Mouse (Mus musculus) adrenal gland, postnatal 36 days (tissue): ENCODE results near the gene Rapgefl1. TPM values are rescaled to one million over a fixed set of nuclear protein-coding genes. Genes with fewer than 3 reads are reported as not detected.

ENCODE experiments used
- DNase-seq, 2 experiments: peaks; one replicate each; pipeline ENCODE4 v3.0.0; 2021; ENCODE audit warnings: mixed read lengths in 1 of 2
- long read RNA-seq, 2 experiments: library from polyadenylated mRNA; stranded (forward); transcript quantifications; one replicate each; pipeline ENCODE4 v2.0.0; 2021; ENCODE audit warnings: borderline sequencing depth in 2 of 2
- total RNA-seq, 2 experiments: library from RNA; stranded (reverse); gene quantifications; 2 replicates each; pipeline ENCODE4 v1.2.3; 2021

The Rapgefl1 gene
- total RNA-seq, result under 1 TPM; 0.46 to 0.69 TPM
- long read RNA-seq, experiment 1, partial matches to known transcripts, result 1 of 1 reads
- long read RNA-seq, experiment 1, other reads (novel, unspliced or antisense), result 0 of 1 reads
- long read RNA-seq, experiment 2, result 0 reads

DNA sequence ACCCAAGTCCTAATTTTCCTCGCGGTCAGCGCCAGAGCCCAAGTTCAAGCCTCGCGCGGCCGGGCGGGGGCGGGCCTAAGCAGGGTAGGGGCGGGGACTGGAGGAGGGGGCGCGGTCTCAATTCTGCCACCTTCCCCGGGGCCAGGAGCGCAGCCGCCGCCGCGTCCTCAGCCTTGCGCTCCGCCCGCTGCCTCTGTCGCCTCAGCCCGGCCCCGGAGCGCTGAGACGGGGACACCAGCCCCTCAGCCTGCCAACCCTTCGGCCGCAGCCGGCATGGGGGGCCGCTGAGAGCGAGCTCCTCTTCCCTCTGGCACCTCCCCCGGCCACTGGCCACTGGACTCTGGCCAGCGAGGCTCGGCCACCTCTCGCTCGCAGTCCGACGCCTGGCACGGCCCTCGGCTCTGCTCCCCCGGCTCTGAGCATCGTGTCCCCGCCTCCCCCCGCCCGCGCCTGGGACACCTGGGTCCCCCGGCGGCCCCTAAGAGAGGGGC, at the start of gene Rapgefl1:
Rapgefl1 (plus strand) TSS at position 135 of the 491 bp plus-strand sequence.
- peak; percentile 88 to 92 for DNase-seq

DNA sequence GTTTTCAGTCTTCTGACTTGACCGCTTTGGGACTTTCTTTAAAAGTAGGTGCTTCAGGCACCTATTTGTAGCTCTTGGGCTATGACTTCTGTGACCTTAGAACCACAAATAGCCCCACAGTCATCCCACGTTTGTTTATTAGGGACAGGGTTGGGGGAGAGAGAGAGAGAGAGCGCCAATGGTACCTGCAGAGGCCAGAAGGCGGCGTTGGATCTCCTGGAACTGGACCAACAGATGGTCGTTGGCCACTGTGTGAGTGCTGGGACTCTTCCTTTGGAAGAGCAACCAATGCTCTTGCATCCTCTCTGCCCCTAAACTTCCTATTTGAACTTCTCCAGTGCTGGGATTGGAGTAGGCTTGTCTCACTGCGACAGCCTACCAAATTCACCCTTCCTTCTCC, 49.4 kb upstream of the Rapgefl1 start:
- DNase-seq, result peak in 1 of 2 experiments; percentile 14

DNA sequence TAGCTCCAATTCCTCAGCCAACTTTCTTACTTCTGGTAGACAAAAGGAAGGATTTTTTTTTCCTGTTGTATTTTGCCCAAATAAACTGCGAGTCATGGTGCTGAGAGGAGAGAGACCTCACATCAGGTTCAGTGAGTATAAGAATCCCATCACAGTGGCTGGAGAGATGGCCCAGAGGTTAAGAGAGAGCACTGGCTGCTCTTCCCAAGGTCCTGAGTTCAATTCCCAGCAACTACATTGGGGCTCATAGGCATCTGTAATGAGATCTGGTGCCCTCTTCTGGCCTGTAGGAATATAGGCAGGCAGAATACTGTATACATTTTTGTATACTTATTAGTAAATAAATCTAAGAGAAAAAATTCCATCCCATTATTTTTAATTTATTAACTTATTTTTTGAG, 48.9 kb upstream of the Rapgefl1 start:
- DNase-seq, result no peak

DNA sequence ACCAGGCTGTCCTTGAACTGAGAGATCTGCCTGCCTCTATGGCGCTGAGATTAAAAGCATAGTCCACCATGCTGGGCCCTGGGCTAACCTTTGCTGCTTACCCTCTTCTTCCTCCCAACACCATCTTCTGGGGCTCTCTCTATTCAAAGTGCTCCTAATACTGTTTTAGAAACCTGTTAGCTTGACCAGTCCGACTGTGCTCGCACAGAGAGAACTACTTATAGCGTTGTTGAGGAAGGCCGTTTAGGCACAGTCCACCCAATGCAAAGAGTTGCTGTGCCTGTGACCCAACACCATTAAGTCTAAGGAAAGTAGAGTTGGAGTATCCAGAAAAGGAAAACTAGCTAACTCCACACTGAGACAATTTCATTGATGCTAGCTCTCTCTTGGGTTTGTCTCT, 48.4 kb upstream of the Rapgefl1 start:
- no peak for DNase-seq

DNA sequence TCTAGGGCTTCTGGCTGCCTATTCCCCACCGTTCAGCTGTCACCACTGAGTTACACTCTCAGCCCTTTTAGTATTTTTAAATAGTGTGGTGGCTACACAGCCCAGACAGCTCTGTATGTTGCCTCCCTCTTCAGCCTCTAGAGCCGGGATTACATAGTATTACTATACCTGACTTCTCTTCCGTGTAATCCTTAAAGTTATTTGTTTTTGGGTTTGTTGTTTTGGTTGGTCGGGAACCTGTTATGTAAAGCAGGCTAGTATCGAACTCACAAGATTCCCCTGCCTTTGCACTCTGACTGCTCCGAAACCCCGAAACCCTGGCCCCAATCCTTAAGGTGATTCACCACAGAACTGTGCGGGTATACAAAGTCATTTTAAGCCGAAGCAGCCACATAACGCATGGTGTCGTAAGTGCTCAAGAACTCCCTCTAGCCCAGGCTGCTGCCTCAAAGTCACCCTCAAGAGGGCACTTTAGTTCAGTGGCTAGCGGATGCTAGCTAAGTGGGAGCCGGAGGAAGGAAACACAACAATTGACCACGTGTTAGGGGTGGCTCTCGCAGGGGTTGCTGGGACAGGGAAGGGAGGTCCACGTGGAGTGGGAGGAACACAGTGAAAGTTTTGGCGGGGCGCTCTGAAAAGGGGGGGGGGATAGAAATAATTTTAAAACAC, 47.9 kb upstream of the Rapgefl1 start:
- DNase-seq, result peak; percentile 92 to 93

DNA sequence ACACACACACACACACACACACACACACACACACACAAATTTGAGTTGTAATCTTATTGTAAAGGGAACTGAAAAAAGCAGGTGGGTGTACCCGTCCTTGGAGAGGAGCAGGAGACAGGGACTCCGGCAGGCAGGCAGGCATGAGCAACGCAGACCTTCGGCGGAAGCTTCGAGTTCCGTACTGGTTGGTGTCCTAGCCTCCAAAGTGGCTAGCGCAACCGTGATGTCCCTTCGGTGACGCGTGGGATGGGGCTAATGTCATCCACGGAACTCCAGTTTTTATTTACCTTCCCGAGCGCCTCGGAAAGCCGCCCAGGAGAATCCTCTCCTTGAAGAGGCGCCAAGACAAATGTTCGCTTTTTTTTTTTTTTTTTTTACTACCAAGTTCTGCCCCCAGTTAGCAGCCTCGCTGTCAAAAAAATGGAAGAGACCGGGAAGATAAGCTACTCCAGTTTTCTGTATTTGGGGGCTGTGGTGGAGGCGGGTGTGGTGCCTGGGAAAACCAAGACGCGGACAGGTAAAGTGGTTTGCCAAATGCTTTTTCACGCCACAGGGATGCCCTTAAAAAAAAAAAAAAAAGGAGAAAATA, 47.3 kb upstream of the Rapgefl1 start:
- no peak for DNase-seq

DNA sequence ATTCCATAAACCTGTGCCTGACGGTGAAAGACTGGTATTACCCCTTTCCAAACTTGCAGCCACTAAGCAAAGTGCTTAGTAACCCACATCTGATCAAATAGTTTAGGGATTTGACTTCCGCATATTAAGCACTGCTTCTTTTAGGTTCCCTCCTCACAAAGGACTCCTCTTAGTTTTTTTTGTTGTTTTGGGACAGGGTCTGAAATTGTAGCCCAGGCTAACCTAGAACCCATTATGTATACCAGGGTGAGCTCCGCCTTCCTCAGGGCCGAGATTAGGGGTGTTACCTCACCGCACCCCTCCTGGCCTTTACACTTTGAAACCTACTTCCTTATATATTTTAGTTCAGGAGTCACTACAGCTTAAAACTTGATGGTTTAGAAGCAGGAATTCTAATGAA, 46.8 kb upstream of the Rapgefl1 start:
- no peak for DNase-seq

DNA sequence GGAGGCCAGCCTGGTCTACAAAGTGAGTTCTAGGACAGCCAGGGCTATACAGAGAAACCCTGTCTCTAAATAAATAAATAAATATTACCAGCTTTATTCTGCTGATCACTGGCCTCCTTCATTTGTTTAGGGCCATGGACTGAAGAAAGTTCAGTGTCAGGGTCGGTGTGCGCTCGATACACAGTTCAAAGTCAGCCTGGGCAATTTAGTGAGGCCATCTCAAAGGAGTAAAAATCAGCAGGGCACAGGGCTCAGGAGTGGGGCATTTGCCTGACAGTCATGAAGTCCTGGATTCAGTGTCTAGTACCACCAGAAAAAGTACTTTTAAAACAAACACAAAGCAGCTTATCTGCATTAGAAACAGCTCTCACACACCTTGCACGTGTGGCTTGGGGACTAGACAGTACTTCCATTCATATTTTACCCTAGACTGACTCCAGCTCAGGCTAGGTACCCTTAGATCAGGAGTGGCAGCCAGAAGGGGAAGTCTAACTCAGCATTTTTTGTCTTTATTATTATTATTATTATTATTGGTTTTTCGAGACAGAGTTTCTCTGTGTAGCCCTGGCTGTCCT, 45.9 kb upstream of the Rapgefl1 start:
- no peak for DNase-seq

DNA sequence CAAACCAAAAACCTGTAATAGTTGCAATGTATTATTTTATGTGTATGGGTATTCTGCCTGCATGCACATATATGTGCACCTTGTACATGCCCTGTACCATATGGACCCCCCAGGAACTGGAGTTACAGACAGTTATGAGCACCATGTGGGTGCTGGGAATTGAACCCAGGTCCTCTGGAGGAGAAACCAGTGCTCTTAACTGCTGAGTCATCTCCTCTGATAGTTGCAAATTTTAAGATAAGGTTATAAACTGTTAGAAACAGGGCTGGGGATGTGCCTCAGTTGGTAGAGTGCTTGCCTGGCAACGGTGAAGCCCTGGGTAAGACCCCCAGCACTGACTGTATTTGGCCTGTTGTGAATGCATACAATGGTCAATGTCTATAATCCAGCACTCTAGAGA, 45.1 kb upstream of the Rapgefl1 start:
- no peak for DNase-seq

DNA sequence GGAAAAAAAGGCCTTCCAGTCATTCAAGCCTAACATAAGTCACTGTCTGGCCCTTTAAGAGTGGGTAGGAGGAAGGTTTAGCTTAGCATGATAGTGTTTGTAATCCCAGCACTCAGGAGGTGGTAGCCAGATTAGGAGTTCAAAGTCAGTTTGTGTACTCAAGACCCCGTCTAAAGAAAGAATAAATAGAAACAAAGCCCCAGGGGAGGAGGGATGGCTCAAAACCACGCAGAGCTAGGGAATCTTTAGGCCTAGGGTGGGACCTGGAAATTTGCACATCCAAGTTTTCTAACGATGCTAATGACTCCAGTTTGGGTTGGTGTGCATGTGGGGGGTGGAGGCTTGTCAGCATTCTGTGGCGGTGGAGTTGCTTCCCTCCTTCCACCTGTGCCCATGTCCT, 44.5 kb upstream of the Rapgefl1 start:
- no peak for DNase-seq

DNA sequence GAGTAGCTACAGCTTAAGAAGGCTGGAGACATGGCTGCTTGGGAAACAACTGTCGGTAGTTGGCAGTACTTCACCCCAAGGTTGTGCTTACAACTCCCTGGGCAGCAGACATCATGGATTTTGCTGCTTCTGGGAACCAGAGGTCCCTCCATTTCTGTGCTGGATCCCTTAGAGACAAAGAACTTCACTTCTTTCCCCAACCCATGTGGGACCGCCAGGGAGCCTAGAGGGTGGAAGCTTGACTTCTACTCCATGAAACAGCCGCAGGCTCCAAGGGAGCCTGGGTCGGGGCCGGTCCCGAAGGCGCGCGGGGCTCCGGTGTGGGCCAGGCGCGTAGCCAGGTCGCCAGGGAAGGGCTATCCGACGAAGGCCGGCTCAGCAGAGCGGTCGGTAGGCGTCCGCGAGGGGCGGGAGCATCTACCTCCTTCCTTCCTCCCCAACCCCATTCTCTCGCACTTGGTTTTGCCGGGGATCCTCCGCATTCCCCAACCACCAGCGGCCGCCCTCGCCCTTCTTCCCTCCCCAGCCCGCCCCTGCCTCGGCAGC, 42.0 kb upstream of the Rapgefl1 start:
- peak; percentile 87 to 89 for DNase-seq

DNA sequence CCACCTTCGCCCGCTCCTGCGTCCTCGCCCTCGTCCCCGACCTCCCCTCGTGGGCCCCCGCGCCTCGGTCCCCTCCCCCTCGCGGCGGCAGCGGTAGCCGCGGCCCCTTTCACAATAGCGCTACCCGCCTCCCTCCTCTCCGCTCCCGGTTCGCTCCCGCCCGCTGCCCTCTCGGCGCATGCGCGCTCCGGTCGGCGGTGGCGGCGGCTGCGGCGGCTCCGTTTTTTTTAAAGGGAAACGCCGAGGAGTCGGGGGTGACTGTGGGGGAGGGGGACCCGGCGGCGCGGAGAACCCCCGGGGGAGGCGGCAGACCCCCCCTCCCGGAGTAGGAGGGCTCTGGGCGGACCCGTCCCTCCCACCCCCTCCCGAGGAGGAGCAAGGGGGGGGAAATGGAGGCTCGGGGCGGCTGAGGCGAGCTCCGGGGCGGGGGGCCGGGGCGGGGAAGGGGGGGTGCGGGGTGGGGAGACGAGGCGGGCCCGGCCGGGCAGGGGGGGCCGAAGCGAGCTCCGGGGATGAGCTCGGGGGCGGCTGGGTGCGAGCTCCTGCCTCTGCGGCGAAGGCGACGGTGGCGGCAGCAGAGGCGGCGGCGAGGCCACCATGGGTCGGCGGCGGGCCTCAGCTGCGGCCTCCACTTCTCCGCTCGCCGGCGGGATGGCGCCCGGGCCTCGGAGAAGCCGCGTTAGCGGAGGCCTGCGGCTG, 41.4 kb upstream of the Rapgefl1 start, which contains the start of gene Msl1:
Msl1 (plus strand) TSS at position 502 of the 699 bp plus-strand sequence.
- peak; percentile 92 to 94 for DNase-seq

DNA sequence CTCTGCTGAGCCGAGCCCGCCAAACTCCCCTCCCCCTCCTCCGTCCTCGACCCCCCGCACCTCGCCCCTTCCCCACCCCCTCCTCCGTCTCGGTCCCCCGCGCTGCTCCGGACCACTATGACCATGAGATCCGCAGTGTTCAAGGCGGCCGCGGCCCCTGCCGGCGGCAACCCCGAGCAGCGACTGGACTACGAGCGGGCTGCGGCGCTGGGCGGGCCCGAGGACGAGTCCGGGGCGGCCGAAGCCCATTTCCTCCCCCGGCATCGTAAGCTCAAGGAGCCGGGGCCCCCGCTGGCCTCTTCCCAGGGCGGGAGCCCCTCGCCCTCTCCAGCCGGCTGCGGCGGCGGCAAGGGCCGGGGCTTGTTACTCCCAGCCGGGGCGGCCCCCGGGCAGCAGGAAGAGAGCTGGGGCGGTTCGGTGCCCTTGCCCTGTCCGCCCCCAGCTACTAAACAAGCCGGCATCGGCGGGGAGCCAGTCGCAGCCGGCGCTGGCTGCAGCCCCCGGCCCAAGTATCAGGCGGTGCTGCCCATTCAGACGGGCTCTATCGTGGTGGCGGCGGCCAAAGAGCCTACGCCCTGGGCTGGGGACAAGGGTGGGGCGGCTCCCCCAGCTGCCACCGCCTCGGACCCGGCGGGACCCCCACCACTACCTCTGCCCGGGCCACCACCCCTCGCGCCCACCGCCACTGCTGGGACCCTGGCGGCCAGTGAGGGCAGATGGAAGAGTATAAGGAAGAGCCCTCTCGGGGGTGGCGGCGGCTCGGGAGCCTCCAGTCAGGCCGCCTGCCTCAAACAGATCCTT, 40.7 kb upstream of the Rapgefl1 start:
- peak; percentile 58 to 66 for DNase-seq

DNA sequence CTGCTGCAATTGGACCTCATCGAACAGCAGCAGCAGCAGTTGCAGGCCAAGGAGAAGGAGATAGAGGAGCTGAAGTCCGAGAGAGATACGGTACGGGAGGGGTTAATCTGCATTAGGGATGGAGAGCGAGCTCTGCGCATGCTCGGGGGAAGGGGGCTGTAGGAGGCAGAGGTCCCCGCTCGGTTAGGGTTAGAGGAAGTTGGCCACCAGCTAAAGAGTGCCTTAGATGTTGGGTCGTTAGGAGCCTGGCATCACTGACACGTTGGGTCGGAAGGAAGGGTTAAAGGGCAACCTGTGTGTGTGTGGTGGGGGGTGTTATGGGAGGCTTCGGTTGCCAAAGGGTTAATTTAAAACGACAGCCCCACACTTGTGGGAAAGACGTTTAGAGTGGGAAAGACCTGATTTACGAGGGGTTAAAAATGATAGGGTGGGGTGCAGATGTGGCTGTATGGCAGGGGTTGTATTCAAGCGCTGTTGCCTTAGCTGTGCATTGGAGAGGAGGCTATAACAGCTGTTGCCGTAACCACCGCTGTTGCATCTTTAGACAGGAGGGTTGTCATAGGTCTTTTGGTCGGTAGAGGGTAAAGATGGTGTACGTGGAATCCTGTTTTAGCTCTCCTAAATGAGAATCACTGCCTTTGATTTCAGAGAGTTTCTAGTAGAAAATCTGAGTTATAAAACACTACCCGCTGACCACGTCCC, 39.9 kb upstream of the Rapgefl1 start:
- peak; percentile 71 to 81 for DNase-seq

DNA sequence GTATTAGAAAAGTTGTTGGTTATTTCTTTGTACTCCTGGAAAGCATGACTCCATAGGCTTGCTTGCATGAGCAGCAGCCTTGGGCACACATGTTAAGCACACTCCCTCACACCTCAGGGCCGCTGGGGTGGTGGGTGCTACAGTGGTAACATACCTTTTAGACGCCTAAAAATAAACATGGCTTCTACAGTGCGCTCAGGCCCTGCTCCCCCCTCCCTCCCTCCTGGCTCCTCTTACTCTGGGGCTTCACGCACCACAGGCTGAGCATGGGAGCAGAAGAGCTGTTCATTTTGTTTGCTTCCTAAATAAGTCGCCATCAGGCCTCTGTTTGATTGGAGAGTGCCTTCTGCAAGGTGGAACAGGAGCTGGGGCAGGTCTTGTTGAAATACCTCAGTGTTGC, 39.3 kb upstream of the Rapgefl1 start:
- DNase-seq, result peak; percentile 21 to 41

DNA sequence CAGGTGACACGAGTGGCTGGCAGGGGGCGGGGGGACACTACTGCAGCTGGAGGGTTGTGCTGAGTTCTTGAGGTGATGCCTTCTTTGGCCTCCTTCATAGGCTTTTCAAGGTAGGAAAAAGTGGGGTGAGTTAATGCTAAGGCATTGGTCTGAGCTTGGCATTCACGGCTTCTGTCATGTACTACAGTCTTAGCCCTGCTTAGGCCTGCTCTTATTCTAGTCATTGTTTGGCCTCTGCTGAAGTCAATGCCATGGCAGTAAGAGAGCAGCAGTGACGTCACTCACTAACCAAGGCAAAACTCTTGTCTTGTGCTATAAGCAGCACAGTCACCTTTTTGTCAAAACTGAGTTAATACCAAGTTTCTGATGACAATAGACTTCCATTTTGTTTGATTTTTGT, 38.7 kb upstream of the Rapgefl1 start:
- peak; percentile 25 to 38 for DNase-seq

DNA sequence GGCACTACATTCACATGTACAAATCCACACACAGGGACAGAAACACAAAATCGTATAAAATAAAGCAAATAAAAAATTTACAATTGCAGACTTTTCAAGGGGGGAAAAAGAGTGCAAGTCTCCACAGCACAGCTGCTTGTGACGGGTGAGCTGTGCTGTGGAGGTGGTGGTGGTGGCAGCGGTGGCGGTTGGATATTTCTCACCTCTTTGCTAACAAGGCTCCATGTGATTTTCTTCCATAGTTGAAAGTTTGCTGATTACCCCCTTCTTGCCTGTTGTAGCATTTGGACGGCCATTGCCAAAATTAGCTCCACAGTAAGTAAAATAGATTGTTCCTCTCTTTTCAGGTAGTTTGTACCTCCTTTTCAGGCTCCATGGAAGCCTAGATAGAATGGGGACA, 32.0 kb upstream of the Rapgefl1 start, which contains the start of gene Casc3:
Casc3 (plus strand) TSS at position 301 of the 400 bp plus-strand sequence.
- no peak for DNase-seq

DNA sequence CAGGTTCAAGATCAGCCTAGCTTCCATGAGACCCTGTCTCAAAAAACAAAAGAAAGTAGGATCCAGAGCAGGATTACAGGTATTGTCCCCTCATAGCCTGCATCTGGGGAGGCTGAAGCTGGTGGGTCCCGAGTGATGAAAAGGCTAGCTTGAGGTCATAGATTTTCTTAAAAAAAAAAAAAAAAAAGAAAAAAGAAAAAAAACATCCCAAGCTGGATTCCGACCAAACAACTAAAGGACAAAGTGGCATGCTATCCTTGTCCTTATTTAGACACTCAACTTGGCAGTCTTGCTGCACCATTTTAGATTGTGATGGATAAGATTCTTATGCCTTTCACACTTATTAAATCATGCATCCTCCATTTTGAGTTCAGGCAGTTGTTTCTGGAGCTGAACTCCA, 28.2 kb upstream of the Rapgefl1 start:
- DNase-seq, result no peak

DNA sequence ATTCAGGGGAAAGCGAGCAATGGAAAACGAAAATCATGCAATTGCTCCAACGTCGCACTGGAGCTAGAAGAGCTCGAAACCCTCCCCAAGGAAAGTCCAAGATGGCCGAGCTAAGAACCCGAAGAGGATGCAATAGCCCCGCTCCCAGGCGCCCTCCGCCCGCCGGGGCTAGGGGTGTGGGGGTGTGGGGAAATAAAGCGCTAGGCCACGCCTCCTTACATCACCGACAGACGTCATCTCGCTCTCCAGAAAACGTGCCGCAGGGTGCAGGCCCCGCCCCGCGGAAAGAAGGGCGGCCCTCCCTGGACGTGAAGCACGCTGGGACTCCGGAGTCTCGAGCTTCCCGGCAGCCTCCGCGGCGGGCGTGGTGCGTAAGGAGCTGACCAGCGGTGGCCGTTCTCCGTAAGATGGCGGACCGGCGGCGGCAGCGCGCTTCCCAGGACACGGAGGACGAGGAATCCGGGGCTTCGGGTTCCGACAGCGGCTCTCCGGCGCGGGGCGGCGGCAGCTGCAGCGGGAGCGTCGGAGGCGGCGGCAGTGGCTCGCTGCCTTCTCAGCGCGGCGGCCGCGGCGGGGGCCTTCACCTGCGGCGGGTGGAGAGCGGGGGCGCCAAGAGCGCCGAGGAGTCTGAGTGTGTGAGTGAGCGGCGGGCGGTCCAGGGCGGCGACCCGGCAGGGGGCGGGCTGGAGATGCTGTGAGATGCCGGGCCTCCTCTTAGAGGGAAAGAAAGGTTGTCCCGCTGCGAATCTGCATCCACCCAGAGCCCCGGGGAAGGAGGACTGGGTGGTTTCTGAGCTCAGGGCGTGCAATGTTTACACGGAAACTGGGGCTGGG, 26.9 kb upstream of the Rapgefl1 start:
- DNase-seq, result peak; percentile 99

DNA sequence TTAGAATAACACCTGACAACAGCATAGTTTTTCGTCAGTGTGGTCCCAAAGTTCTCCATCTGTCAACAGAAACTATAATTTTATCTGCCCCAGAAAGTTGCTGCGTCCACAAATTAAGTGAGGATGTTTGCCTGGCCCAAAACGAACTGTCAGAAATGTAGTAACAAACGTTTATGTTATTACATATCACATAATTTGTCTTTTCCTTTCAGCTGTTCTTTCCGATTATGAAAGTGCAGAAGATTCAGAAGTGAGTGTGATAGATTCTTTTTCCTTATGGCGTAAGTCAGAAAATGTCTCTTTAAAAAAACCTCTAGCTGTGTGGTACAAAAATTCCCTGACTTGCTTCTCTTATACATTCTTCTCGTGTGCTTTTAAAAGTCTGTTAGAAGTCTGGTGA, 25.9 kb upstream of the Rapgefl1 start:
- no peak for DNase-seq
